Mouse (Mus musculus) left cerebral cortex, adult 11 months (tissue): ENCODE results near the gene Paxbp1.

Source experiments
- DNase-seq: peaks from one replicate; pipeline ENCODE4 v3.0.0; 2022; ENCODE audit warnings: low spot score

Gene Paxbp1

GRCm38 (mm10) chr16:91055150-91055549 is 10.8 kb upstream of the Paxbp1 start:
- no peak for DNase-seq

DNA sequence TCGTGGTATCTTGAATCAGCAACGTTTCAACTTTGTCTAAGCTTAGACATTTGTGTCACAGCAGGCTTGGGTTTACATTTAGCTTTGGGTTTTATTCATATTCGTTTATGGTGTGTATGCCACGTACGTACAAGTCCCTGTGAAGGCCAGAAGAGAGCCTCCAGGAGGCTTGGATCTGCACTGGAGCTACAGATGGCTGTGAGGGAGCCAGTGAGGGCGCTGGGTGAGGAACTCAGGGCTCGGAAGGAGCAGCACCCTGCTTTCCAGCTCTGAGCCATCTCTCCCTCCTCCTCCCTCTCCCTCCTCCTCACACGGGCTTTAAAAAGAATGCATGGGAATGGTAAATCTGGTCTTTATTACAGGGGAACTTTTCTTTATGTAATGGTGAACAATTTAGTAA is 9.3 kb upstream of the Paxbp1 start:
- DNase-seq = no peak

DNA sequence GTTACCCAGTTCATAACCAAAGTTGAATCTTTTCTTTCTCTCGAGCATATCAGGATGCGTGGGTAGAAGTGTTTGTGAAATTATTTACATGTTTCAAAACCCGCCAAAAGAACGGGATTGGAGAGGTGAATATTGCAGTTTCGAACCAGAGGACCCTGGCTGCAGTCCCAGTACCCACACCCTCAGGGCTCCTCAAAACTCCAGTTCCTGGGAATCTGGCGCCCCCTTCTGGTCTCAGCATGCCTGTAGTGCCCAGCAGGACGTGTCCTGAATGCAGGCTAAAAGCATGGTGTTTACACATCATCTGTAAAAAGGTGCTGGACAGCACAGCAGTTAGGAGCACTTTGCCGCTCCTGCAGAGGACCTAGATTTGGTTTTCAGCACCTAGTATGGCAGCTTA is 1.2 kb upstream of the Paxbp1 start:
- peak; percentile 17 for DNase-seq

GRCm38 (mm10) chr16:91043461-91044248 is 688 bp downstream of the Paxbp1 start:
- peak; percentile 25 for DNase-seq

DNA sequence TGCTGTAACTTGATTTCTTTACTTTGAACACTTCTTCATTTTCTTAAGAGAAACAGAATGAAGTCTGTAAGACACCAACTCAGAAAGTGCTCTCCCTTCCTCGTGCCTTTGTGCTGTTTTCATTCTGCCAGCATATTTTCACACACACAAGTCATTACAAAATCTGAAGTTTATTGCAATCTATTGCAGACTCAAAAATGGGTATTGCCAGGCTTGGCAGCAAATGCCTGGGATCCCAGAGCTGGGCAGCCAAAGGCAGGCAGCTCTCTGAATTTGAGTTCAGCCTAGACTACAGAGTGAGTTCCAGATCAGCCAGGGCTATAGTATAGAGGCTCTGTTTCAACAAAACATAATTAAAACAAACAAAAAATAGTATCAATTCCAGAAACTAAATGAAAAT is 1.7 kb downstream of the Paxbp1 start:
- no peak for DNase-seq

DNA sequence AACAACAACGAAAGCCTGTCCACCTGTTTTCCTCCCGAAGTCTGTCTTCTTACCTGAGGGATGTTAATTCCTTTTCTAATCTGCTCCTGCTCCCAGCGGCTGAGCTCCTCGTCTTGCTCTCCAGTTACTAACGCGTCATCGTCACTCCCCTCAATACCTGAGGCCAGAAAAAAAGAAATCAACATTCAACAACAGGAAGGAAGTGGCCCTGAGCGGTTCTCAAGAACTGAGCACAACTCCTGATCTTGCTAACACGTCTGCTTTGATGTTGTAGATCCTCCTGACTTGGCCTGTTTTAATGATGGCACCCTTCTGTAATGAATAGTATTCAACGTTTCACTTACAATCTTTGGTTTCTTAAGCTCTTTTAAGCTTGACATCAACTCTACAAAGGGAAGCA is 8.5 kb downstream of the Paxbp1 start:
- no peak for DNase-seq

- DNase-seq = no peak
These were observed 13.6 kb downstream of the Paxbp1 start for GRCm38 (mm10) chr16:91030751-91031150.

DNA sequence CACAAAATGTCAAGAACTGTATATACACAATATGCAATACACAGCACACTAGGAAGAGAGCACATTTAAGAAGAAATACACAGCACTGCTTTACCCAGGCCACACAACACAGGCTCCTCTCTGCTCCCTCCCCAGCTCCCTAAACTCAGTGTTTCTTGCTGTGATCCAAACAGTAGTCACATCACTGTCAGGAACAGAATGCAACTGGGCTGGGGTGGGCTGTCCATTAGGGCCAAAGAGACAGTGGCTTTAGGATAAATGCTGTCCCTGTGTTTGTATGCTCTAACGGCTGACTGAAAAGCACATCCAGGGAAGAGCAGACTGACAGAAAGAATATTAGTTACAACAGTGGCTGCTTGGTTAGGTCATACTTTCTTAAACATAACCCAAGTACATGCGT is 14.4 kb downstream of the Paxbp1 start:
- no peak for DNase-seq

DNA sequence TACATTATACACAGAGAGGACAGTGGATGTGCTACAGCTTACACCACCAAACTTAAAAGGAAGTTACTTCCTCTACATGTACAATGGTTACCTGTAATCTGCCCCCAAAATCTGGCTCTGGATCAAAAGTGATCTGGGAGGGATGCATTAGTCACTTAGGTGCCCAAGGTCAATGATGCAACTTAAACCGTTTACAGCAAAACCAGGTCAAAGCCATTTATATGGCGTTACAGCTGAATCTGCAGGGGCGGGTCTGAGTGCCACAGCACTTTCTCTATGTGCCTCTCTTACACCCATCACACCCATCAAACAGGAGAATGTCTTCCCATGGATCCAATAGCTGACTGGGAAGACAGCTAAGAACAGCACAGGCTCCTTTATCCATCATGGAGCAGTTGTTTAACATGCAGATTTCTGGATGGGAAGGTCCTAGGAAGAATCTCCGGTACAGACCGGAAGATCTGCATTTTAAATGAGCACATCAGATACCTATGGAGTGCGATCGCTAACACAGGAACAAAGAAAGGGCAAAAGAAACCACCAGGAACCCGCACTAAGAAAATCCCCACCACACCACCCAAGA is 15.1 kb downstream of the Paxbp1 start:
- no peak for DNase-seq

DNA sequence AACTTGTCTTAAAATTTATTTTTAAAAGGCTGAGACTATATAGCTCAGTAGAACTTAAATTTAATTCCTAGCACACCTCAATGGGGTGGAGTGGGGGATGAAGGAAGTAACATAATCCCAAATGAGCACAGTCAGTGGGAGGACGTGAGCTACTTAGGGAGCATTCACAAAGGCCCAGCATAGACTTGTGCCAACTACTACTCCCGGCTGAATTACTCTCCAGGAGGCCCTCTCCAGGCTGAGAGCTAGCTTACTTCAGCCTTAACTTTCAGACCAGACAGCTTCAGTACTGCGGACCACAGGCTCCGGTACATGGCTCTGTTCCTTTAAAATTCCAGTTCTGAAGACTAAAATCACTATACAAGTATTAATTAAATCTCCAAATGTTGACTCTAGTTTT is 18.1 kb downstream of the Paxbp1 start:
- DNase-seq = no peak

- no peak for DNase-seq
These were observed 21.0 kb downstream of the Paxbp1 start for GRCm38 (mm10) chr16:91023384-91023783.

DNA sequence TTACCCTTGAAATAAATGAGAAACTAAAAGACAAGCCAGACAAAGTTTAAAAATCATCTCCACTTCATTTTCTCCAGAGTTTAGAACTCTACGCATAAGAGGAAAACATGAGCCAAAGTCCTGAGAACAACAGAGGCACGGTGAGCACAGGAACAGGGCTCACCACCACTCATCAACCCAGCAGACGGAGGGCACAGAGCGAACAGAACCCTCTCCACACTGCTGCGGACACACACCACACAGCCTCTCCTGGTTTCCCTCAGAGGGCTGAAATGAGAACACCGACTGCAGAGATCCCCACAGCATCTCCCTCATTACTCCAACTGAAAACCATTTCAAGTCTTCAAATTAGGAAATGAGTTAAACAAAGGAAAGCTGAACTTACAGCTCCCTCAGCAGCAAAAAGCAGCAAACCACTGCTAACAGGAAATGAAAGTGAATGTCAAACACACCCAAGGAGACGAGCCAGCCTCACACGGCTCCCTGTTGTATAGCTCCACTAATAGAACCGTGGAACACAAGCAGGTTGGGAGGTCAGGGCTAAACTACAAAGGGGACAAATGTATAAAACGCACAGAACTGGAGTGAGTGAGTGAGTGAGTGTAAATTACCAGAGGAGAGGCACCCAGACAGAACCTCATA is 23.4 kb downstream of the Paxbp1 start:
- no peak for DNase-seq

DNA sequence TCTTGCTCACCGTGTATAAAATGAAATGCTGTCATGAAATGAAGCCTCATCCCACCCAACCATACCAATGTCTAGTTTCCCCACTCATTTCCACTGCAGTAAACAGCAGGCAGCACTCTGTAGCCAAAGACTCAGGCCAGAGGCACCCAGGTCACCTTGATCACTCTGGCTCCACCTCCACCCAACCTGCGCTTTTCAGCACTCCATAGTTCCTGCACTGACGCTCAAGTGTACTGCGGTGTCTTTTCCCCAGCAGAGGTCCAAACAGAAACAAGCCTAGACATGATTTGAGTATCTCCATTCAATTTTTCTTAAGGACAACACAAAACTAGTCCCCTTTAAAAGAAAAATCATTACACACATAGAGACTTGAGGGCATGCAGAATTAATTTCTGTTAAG is 24.9 kb downstream of the Paxbp1 start:
- DNase-seq = no peak

GRCm38 (mm10) chr16:91015761-91016160 is 28.6 kb downstream of the Paxbp1 start:
- DNase-seq = no peak

DNA sequence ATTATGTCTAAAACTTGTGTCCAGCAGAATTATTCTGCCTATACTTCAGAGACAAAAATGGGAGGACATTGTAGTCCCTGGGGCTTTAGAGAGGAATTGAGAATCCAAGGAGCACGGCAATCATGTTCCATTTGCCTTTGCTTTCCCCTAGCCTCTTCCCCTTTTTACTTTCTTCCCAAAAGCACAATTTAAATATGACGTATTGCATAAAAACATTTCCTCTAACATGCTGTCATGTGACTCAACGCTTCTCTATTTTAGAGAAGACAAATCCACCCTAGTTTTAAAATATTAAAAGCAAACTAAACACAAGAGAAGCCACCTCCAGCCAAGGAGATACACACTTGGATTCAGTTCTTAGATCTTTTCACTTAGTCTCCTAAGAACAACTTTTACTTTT is 32.5 kb downstream of the Paxbp1 start:
- DNase-seq = no peak

DNA sequence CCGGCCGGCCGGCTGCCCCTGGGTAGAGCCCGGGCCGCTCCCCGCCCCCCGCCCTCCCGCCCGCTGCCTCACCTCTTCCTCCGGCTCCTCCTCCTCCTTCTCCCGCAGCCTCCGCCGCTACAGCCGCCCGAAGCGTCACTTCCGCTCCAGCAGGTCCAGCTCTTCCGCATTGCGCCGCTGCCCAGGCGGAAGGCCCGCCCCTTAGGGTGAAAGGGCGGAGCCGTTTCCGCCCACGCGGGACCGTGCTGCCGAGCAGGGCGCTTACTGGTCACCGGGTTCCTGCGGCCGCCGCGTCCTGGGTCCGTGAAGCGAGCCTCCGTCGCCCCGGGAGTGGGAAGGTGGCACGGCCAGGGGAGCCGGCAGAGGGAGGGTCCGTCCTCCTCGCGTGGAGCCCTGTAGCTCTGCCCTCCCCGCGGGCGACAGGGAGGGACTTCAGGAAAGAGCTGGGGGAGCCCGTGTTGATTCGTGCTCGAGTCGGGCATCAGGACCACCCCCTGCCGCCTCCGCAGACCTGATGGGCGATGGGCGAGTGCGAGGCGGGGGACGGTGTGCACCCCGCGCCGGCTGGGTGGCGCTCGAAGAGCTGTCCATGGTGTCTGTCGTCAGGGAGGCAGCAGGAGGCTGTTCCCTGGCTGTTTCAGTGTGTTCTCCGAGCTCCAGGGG is 33.2 kb downstream of the Paxbp1 start, which contains the start of gene Synj1:
TSS of gene Synj1 (minus strand) at position 288 of the 663 bp plus-strand sequence.
- peak; percentile 90 for DNase-seq

GRCm38 (mm10) chr16:91010581-91011020 is 33.7 kb downstream of the Paxbp1 start:
- DNase-seq = no peak

- DNase-seq = no peak
These were observed 34.3 kb downstream of the Paxbp1 start for GRCm38 (mm10) chr16:91009942-91010529.

- DNase-seq = no peak
These were observed 39.3 kb downstream of the Paxbp1 start for GRCm38 (mm10) chr16:91004915-91005538.

DNA sequence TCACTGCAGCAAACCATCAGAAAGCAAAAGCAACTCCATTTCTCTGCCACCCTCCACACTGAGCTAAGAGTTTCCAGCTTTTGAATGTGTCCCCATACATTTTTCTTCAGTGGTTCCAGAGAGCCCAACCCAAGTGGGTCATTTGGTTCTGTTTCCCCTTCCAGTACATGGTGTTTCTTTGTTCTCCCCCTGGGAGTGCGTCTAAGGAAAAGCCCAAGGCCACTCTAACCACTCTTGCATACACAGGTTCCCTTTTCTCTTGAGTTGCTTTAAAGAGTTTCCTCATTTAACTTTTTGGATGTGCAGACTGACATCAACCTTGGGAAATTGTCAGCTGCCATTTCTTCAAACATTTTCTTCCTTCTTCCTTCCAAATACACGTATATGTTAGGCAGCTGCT is 43.2 kb downstream of the Paxbp1 start:
- no peak for DNase-seq

DNA sequence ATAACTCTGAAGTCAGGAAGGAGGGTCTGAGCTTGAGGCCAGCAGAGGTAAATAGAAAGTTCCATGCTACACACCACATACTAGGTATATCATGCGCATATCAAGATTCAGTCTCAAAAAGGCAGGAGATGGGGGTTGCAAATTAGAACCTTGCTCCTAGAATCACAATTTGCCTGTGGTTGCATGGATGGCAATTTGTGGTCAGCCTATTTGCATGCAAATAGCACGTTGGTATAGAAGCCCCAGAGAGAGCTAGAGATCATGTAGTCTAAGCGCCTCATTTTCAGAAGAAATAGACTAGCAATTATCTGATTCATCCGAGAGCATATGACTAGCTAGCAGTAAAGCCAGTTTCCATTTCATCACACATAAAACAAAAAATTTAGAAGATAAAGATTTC is 44.5 kb downstream of the Paxbp1 start:
- DNase-seq = no peak

DNA sequence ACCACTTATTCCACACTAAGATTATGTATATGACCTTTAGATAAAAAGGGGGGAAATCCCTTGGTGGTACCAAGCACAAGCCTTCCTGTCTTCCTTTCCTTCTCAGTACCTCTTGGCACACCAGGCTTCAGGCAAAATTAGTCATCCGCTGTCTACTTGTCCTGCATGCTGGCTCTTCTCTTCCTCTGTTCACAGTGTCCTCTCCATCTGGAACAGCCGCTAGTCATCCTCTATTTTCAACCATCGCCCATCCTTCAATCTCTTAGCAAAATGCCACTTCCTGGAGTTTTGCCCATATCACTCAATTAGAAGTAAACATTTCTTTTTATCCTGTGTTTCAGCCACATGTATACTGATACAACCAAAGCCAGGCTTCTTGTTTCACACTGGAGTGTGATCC is 46.5 kb downstream of the Paxbp1 start:
- DNase-seq = no peak
